Mouse (Mus musculus): ENCODE measurements around the gene Ip6k1.

Ip6k1 gene

DNA sequence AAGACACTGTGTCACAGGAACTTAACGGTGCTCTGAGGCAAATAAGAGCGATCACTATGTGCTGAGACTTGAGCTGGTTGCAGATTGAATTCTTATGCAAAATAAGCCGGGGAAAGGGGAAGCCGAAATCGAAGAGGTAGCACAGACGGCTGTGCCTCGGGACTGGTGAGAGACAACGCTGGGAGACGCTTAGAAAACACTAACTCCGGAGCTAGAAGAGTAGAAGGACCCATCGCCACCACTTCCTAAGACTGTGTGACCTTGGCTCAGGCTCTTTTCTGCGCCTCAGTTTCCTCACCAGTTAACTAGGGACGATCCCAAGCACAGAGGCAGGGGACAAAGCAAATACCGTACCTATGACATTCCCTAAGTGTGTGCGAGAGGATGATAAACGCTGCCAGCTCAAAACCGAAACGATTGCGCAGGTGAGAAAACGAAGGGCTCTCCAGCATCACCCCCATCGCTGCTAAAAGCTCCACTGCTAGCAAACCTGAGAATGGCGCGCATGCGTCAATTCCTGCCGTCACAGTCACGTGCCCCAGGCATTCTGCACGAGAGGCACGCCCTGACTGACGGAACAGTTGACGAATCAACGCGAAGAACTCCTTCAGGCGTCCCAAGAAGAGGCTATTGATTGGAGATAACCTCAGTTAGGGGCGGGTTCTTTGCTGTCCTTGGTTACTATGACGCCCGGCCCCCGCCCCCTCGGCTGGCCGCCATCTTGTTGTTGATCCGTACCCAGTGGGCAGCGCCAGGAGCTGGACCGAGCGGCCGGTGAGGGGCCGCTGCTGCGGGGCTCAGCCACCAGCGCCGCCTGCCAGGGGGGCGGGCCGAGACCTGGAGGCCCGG is at the start of gene Ip6k1:
Gene Ip6k1 (plus strand): TSS at position 580 of the 849 bp plus-strand sequence.
- DNase-seq (ENCODE audit: low read depth, low spot score), result peak; percentile 100

- no peak for DNase-seq (ENCODE audit: low read depth, low spot score)
These were observed 46.5 kb upstream of the Ip6k1 start for GRCm38 (mm10) chr9:107955613-107956289.

GRCm38 (mm10) chr9:107957141-107957540 is 45.2 kb upstream of the Ip6k1 start:
- DNase-seq (ENCODE audit: low read depth, low spot score), result no peak

DNA sequence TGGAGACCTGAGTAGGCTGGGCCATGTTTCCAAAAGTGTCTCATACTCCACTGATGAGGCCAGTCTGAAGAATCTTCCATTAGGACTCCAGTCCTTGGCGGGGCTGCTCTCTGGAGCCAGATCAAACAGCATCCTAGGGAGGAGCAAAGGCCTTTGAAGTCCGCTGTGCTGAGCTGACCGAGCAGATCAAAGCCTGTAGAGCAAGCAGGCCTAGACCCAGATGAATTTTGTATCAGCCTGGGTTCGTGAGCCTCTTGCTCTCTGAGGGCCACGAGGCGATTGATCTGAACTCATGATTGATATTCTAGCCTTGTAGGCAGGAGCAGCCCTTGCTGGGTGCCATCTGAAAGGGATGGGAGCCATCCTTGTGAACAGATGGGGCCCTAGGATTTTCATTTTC is 42.4 kb upstream of the Ip6k1 start:
- no peak for DNase-seq (ENCODE audit: low read depth, low spot score)

DNA sequence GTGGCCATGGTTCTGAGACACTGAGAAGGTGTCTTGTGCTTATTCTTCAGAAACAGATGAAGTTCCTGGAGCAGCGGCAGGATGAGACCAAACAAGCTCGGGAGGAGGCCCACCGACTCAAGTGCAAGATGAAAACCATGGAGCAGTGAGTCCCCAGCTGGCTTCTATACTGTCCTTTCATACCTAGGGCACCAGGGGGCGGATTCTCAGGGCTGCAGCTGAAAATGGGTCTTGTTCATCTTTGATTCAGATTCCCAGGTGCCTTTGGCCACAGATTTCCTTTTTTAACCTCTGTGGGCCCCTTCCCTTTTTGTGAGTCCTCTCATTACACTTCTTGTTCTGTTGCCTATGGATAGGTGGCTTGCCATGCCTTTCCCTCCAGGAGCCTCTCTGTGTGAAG is 41.4 kb upstream of the Ip6k1 start:
- DNase-seq (ENCODE audit: low read depth, low spot score), result no peak

DNA sequence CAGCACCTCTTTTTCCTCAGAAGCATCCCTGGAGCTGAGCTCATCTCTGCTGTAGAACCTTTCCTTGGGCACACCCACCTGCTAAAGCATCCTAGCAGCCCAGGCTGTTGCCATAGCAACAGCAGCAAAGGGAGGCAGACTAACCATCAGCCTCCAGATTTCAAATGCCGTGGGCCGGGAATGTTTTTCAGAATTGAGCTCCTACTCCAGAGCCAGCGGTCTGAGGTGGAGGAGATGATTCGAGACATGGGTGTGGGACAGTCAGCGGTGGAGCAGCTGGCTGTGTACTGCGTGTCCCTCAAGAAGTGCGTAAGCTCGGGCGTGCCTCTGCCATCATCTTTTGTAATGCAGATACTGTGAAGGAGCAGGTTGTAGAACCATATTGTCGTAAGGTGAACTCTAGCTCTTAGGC is 40.9 kb upstream of the Ip6k1 start:
- DNase-seq (ENCODE audit: low read depth, low spot score), result peak; percentile 95

GRCm38 (mm10) chr9:107961881-107962280 is 40.4 kb upstream of the Ip6k1 start:
- DNase-seq (ENCODE audit: low read depth, low spot score), result peak; percentile 80

DNA sequence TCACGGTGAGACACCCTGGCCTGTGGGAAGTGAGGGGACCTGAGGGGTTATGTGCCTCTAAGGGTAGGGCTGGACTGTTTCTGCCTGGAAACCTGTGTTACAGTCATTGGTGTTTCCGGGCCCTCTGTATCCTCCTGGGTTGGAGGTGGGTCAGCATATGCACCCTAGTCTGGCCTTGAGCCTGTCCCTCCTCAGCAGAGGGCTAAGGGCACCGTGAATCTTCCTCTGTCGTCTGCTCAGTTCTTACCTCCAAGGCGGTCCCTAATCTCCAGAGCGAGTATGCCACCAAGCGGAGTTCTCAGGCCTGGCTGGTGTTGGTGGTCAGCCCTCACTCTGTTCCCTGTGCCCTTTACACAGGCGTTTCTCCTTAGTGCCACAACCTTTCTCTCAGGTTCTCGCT is 39.4 kb upstream of the Ip6k1 start:
- no peak for DNase-seq (ENCODE audit: low read depth, low spot score)

GRCm38 (mm10) chr9:107963700-107964099 is 38.6 kb upstream of the Ip6k1 start:
- no peak for DNase-seq (ENCODE audit: low read depth, low spot score)

GRCm38 (mm10) chr9:107964681-107965080 is 37.6 kb upstream of the Ip6k1 start:
- no peak for DNase-seq (ENCODE audit: low read depth, low spot score)

GRCm38 (mm10) chr9:107966676-107967075 is 35.6 kb upstream of the Ip6k1 start:
- no peak for DNase-seq (ENCODE audit: low read depth, low spot score)

- no peak for DNase-seq (ENCODE audit: low read depth, low spot score)
These were observed 34.9 kb upstream of the Ip6k1 start for GRCm38 (mm10) chr9:107967437-107967836.

DNA sequence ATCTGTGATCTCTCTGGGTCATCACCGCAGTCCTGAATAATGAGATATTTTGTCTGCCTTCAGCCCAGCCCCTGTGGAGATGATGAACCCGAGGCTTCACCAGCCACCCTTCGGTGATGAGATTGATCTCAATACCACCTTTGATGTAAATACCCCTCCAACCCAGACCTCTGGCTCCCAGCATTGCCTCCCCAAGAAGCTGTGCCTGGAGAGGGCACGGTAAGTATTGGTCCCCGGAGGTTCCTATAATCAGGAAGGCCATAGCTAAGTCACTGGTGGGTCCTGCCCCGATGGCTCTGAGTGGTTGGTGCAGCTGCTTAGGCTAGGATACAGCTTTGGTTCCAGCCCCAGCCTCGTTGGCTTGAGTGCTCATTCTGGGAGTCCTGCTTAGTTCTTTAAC is 33.8 kb upstream of the Ip6k1 start:
- no peak for DNase-seq (ENCODE audit: low read depth, low spot score)

DNA sequence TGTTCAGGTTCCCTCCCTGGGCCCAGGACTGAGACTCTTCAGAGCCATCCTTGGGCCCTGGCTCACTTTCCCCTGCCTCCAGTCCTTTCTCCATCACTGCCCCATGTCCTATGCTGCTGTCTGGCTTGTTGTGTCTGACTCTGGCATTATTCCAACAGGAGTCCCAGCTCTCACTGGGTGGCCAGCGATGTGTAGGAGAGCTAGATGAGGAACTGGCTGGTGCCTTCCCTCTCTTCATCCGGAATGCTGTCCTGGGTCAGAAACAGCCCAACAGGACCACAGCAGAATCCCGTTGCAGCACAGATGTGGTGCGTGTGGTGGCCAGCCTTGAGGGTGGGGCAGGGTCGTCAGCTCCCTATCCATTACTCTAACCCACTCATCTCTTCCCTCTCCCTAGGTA is 32.0 kb upstream of the Ip6k1 start:
- DNase-seq (ENCODE audit: low read depth, low spot score), result no peak

DNA sequence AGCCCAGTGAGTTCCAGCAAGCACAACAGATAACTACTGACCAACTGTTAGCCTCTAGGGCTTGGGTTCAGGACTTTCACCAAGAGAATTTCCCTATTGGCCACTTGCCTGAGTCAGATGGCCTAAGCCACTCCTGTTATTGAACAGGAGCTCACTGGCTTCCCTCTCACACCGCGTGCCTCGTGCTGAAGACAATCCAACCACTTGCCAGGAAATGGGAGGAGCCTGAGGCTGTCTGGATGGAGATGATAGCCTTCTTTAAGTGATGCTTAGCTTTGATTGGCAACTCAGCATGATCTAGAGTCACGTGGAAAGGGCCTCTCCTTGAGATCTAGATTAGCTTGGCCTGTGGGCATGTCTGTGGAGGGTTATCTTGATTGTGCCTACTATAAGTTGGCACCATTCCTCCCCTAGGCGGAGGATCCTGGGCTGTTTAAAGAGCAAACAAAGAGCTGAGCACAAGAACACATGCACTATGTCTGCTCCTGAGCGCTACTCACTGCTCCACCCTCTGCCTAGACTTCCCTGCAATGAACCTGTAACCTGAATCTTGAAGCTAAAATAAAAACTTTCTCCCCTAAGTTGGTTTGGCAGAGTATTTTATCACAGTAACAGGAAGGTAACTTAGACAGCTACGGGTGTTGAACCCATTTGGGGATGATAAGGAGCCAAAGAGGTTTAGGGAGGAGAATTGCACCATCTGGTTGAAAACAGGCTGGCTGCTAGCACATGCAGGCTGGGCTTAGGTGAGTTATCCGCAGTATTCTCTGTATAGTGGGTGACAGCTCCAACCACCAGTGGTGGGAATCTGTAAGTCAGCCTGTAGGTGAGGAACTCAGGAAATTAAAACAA is 30.4 kb upstream of the Ip6k1 start:
- DNase-seq (ENCODE audit: low read depth, low spot score), result no peak

DNA sequence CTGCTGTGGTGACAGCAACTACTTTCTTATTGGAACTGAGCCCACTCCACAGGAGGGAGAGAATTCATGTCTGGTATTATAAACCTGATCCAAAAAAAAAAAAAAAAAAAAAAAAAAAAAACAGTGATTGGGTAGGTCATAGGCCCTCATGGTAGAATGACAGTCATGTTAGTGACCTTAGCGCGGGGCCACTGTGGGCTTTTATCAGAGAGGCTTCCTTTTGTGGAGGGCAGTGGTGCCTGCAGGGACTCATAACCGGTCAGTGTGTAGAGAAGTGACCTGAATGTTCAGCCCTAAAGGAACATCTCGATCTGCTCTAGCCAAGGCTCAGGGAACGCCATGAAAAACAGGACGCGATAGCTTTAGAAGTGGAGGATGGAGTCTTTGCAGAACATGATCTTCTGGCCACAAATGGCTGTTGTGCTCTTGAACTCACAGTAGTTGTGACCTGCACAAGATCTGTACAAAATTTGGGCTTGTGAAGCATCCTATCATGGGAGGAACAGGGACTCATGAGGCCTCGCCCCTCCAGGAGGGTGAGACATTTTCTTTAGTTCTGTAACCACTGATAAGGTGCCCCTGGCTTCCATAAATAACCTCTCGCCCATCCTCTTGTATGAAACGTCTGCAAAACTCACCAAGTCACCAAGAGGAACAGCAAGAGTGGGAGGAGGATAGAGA is 27.7 kb upstream of the Ip6k1 start:
- DNase-seq (ENCODE audit: low read depth, low spot score), result no peak

DNA sequence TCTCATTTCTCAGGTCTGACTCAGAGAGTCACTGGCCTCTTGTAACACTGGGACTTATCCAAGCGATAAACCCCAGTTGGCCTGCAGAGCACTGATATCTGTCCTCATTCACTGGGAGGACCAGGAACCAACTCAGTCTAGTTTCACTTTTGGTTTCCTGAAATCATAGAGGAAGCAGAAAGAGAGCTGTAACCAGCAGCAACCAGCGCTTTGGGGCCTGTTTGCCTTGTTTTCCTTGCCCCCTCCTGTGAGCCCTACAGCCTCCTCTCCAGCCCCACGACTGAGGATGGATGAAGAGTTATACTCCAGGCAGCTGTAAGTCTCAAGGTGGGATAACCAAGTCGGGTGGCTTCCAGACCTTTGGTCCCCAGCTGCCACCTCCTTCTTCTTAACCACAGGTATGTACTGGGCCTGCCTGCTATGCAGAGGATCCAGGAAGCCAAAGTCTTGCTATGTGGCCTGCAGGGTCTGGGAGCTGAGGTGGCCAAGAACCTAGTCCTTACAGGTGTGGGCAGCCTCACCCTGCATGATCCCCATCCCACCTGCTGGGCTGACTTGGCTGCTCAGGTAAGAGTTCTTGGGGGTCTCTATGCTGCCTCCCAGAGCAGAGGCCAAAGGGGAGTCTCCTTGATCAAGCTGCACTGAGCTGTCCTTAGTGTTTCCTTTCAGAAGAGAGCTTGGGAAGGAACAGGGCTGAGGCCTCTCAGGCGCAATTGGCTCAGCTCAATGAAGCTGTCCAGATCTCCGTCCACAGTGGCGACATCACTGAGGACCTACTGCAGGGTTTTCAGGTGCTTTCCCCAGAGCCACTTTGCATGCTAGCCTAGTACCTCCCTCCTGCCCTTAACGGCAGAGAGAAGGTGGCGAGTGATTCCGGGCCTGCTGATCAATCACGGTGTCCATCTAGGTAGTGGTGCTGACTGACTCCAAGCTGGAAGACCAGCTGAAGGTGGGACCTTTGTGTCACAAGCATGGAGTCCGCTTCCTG is 26.6 kb upstream of the Ip6k1 start, which contains the start of gene Uba7:
Gene Uba7 (plus strand): TSS at position 107 of the 988 bp plus-strand sequence.
- DNase-seq (ENCODE audit: low read depth, low spot score), result no peak

DNA sequence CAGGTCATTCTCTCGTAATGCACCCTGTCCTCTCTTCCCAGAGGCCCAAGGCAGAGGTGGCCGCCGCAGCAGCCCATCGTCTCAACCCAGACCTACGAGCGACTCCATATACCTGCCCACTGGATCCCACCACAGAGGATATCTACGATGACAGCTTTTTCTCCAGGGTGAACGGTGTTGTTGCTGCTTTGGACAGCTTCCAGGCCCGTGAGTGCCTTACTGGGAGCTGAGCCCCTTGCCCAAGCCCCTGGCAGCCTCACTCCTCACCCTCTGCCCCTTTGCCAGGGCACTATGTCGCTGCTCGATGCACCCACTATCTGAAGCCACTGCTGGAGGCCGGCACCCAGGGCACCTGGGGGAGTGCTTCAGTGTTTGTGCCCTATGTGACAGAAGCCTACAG is 23.5 kb upstream of the Ip6k1 start:
- no peak for DNase-seq (ENCODE audit: low read depth, low spot score)

DNA sequence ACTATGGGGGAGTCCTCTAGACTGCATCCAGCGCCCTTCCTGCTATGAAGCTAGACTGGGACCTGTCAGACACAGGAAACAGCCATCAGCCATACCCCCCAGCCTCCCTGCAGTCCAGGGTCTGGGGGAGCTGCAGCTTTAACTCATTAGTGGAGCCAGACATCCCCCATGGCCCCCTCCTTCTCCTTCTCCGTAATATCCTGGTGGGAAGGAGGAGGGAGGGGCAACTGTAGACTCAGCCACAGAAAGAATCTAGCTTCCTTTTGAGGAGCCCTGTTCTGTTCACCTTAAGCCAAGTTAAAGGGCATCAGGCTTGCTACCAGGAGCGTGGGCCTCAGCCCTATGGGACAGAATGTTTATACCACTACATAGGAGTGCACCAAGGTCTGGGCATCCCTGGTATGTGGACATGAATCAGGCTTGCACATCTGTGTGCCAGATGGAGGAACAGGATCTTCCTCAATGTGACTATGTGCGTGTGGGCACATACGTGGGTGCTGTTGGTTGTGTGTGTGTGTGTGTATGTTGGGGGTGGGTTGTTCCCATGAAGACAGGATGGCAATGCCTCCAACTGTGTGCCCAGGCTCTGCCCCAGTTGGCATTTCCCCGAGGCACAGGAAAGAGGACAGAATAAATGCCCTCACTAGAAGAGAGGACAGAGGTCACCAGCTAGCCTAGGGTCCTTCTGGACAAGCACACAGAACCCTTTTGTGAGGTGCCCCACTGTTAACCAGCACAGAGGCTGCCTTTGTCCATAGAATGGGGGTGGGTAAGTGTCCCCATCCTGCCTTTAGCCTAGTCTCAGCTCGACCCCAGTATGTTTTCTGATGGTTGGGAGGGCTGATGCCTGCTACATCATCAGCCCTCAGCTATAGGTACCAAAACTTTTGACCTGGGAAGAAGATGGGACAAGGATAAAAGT is 20.4 kb upstream of the Ip6k1 start:
- no peak for DNase-seq (ENCODE audit: low read depth, low spot score)
